Mouse (Mus musculus): Measurements from ENCODE around the gene Hint3.
A peak's percentile ranks its signal among the peaks of the same experiment; 100 is the strongest.
"Not testable (repeated sequence)": the region's sequence is repeated elsewhere in the genome, so short reads cannot be mapped to it uniquely, and the experiment has no call there.

Gene Hint3

DNA sequence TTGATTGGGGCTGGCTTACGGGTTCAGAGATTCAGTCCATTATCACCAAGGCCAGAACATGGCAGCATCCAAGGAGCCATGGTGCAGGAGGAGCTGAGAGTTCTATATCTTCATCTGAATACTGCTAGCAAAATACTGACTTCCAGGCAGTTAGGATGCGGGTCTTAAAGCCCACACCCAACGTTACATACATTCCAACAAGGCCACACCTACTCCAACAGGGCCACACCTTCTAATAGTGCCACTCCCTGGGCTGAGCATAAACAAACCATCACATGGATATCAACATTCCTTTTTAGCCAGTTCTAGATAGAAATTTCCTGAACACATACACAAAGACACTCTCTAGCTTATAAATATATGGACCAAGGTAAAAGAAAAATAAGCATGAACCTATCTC is at the start of gene Hint3:
Gene Hint3 (minus strand): TSS at position 120 of the 400 bp plus-strand sequence.
- no peak for DNase-seq (ENCODE audit: low spot score in 2 of 2)

DNA sequence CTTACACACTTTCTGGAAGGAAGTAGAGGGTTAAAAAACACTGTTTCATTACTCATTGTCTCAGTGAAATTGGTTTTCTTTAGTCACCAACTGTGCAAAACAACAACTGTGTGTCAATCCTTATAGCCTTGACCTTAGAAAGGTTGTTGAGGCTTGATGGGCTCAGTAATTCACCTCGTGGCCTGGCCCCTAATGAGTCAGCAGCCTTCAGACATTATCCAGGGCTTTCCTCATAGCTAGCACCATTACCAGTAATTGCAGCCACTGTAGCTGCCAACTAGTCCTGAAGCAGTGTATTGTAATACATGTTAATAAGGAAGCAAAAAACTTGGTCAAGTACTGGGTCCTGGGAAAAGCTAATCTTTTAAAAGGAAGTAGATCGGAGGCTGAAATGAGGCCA is 48.6 kb upstream of the Hint3 start:
- DNase-seq (ENCODE audit: low spot score in 2 of 2), result no peak

DNA sequence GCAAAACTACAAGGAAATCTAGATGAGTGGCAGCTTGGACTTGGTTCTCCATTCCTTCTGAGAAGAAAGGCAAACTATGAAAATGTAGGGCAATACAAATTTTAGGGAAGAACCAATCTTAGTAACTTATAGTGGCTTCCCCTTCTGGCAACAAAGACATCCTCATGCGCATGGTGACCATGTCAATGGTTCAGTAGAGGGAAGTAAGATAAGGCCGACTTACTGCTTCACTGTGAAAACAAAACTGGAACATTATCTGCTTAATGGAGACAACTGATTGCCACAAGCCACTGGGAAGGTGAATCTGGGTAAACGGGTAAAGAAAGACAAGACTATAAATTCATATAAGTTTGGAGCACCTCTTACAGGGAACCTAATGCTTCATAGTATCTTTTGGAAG is 45.4 kb upstream of the Hint3 start:
- no peak for DNase-seq (ENCODE audit: low spot score in 2 of 2)

DNA sequence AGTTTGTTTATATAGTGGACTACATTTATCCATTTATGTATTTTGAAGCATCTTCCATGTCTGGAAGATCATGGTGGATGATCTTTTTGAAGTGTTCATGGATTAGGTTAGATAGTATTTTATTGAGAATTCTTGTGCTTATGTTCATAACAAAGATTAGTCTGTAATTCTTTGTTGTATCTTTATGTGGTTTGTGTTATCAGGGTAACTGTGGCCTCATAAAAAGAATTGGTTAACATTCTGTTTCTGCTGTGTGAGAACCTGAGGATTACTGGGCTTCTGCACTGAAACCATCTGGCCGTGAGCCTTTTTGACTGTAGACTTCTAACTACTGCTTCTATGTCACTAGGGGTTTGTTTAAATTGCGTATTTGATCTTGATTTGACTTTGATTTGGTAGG is 37.1 kb upstream of the Hint3 start:
- DNase-seq (ENCODE audit: low spot score in 2 of 2), result no peak

DNA sequence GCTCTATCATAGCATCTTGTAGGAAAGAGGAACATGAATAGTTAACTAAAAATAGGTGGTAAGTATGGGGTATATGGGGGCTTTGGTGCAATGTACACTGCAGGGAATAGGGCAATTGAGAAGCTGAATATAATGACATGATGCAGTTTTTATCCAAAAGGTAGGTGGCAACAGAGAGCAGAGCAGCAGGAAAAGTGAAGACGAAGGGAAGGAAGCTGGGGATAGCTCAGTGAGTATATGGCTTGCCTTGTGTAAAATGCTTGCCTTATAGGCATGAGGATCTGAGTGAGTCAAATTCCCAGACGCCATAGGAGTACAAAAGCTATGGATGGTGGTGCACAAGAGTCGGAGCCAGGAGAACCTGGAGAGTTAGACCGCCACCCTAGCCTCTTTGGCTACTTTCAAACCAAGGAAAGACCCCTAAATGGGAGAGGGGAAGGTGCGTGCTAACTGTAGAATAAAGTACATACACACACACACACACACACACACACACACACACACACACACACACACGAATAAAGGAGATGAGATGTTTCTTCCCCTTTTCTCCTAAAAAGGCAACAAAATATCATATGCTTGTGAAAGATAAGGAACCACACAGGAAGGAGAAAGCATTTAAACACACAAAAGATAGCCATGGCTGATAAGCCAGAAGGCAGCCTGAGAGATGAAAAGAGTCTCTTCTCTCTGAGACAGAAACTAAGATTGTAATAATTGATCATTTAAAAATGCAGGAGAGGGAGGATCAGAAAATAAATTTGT is 31.3 kb upstream of the Hint3 start:
- peak in 1 of 2 experiments; percentile 25 for DNase-seq (ENCODE audit: low spot score in 2 of 2)

DNA sequence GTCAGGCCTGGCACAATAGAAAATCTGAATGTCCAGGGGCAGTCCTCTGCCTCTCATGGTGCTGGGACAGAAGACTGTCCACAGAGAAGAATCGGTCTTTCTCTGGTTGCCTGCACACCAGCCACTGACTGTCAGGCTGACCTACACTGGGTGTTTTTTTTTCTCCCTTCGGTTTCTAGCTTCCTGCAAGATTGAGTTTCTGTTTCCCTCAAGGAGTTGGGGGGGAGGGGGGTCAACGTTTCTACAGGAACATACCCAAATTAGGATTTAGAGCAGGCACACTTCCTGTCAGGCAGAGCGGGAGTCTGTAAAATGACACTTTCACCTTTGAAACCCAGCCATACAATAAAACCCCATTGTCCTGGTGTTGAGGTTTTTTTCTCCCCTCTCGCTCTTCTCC is 26.2 kb upstream of the Hint3 start:
- DNase-seq (ENCODE audit: low spot score in 2 of 2), result no peak

DNA sequence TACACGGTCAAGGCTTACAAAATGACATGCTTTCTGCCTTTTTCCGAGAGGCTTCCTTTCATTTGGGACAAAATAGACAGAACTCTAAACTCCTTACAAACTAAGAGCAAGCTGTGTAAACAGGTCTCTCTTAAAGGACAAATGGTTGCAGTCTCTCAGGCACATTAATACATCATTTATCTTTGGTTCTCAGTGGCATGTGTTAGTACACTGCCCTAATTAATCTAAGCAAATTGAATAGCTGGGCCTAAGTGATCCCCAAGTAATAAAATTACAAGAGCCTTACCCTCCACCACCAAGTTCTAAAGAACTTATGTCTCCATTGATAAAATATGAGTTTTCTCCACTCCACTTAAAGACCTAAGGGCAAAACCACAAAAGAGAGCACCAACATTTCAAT is 18.2 kb upstream of the Hint3 start:
- DNase-seq (ENCODE audit: low spot score in 2 of 2), result no peak

DNA sequence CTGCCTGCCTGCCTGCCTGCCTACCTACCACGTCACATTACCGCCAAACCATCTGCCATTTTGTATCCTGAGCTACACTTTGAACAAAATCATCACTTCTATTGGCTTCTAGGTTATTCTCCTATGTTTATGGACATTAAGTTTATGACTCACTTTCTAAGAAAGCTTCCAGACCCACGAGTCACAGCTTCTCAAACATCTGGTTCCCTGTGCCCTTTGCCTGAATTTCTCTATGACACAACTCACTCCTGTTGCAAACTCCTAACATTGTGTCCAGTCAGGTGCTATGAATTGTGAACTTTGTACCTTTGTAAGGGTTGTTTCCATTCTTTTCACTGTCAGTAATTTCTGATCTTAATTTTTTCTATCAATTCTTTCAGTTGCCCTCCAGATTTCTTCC is 8.8 kb upstream of the Hint3 start:
- DNase-seq (ENCODE audit: low spot score in 2 of 2), result no peak

DNA sequence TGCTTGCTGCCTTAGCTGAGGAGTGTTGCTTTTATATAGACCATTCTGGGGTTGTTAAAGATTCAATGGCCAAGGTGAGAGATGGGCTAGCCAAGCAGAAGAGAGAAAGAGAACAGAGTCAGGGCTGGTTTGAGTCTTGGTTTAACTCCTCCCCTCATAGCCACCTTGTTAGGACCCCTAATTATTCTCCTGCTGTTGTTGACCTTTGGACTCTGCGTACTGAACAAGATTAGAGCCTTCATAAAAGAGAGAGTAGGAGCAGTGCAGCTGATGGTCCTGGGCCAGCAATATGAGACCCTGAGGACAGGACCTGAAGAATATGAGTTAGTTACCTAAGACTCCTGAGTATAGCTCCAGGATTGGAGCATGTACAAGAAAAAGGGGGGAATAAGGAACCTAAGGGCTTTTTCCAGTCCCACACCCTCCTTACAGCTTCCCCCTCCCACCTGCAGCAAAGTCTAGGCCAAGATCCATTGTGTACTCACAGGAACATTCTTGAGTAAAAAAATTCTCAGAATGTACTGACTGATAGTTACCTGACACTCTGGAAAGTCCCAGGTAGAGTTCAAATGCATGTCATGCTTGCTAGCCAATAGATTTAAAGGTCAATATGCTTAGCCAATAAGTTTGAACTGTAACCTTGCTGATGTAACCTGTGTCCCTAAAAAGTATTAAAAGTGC is 7.2 kb upstream of the Hint3 start:
- DNase-seq (ENCODE audit: low spot score in 2 of 2), result not testable (repeated sequence)

DNA sequence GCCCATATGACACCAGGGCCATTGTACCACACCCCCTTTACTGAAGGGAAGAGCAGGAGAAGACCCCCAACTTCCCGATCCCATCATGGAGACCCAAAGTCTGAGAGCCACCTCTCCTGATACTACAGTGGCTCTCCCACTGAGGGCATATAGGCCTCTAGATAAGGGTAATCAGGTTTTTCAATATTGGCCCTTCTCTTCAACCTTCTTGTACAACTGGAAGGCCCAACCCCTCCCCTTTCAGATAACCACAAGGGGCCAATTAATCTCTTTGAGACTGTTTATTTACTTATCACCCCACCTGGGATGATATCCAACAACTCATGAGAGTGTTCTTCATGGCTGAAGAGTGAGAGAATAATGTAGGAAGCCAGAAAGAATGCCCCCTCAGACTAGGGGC is 3.3 kb upstream of the Hint3 start:
- no peak for DNase-seq (ENCODE audit: low spot score in 2 of 2)

DNA sequence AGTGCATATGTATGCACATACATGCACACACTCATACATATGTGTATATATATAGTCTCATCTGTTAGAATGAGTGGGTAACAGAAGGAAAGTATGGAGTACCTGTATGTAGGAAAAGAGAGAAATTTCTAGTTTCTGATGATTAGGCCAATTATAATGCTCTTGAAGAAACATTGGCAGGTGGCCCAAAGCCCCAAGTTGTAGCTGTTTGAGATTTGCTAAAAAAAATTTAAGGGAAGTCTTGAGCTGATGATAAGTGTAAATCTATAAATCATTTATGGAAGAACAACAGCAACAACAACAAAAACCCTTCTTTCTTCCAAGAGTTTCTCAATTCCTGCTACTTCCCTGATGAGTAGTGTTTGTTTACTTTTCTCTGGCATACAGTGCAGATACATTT is 545 bp upstream of the Hint3 start:
- DNase-seq (ENCODE audit: low spot score in 2 of 2), result no peak

DNA sequence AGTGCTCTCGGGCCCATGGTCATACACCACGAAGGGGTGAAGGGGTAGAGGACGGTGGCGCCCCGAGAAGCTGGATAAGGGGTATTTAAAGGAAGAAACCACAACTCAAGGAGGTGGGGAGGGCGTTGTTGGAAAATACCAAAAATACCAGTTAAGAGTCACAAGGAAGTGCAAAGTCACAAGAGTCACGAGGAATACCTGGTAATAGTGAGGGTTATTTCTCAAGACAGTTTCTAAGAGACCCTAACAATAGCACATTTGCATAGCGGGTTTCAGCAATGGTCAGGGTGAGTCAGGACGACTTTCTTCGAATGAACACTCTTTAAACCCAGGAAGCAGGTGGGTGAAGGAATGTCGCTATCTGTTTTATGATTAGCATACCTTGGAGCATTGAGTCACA is 988 bp downstream of the Hint3 start:
- DNase-seq (ENCODE audit: low spot score in 2 of 2), result not testable (repeated sequence)

DNA sequence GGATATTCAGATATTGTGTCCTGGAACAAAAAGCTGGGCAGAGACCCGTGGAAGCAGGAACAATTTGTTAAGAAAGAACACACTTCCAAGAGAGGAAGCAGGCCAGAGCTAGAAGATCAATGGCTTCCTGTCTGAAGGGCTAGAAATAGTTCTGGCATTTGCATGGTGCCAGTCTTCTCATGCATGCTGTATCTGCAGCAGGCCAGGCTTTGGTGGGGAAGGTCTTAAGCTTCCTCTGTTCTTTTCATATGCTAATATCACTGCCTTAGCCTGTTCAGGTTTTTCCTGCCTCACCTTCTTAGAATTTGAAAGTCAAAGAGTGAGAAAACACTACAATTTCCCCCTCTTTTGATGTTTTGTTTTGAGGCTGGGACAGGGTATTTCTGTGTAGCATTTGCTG is 1.9 kb downstream of the Hint3 start:
- DNase-seq (ENCODE audit: low spot score in 2 of 2), result no peak

DNA sequence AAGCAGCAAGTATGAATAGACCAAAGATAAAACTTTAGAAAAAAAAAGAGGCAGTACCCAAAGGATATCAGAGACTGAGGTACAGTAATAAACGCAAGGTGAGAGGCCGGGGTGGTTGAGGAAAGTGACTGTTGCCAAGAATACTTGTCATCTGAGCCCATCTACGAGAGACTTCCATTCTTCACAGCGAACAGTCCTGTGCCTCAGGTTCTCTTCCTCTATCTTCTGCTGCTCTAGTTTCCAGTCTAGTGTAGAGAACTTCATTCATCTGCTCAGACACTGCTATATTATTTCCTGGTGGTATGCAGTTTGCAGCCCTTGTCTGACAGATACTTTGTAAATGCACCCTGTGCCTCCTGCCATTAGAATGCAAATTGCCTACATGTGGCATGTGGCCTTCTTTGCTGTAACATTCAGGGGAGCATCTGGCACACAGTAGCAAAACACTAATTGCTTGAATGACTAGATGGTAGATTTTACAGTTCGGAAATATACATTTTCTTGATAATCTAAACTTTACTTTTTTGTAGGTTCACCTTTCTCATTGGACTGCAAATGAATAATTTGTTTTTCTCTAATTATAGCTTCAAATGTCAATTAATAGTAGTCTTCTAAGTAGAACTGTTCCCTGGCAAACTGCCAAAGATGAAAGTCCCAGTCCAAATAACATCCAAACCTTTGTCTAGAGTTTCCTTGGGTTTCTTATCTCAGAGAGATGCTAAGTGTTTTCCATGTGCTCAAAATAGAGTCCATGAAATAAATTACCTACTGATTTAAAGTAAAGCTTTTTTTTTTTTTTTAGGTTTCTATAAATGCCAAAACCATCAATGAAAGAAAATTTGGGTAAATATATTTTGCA is 5.0 kb downstream of the Hint3 start:
- DNase-seq (ENCODE audit: low spot score in 2 of 2), result no peak

DNA sequence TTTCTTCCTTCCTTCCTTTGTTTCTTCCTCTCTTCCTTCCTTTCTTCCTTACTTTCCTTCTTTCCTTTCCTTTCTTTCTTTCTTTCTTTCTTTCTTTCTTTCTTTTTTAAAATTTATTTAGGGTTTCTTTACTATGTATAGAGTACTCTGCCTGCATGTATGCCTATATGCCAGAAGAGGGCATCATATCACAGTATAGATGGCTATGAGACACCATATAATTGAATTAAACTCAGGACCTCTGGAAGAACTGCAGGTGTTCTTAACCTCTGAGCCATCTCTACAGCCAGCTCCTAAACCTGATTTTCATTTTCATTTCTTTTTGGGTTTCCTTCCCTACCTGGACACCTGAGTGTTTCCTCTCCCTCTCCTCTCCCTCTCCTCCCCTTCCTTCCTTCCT is 6.5 kb downstream of the Hint3 start:
- DNase-seq (ENCODE audit: low spot score in 2 of 2), result no peak

DNA sequence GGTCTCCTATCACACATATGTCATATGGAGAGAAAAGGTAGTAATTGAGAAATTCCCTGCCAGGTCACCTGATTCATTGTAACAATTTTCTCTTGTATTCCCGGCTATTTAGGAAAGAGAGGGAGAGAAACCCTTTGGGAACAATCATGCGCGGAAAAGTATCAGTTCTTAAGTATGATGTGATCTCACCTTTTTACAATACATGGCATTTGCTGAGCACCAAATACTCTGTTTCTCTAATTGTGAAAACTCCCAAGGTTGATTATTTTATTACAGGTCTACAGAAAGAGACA is 10.6 kb downstream of the Hint3 start:
- no peak for DNase-seq (ENCODE audit: low spot score in 2 of 2)

DNA sequence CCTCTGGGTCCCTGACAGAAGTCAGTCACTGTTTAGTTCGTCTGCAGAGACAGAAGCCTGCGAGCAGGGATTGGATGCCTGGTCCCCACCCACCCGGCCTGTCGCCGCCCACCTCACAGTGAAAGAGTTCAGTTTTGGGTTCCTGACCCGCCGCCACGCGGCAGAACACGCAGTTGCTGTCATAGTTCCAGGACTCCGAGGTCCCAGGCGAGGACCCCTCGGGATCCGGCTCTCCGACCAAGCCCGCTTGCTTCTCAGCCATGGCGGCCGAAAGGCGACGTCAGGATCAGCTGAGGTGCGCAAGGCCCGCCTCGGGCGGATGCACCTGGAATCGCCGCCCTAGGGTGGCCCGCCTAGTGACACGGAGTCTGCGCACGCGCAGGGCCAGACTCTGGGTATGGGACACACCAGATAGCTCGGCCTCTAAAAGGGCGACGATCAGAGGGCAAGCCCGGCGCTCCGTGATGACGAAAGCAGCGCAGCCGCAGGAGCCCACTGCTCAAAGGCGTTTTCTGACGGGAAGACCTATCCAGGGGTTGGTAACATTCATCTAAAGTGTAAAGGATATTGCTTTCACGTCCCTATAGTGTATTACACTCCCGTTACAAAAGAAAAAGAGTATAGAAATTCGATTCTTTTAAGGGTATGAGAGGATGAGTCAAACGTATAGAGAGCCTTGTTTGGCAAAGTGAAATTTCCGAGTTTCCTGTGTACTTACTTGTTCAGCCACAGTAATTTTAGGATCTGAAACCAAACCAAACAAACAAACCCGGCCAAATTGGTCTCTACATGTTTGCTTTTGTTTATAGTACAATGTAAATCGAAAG is 11.1 kb downstream of the Hint3 start:
- peak; percentile 99 for DNase-seq (ENCODE audit: low spot score in 2 of 2)

DNA sequence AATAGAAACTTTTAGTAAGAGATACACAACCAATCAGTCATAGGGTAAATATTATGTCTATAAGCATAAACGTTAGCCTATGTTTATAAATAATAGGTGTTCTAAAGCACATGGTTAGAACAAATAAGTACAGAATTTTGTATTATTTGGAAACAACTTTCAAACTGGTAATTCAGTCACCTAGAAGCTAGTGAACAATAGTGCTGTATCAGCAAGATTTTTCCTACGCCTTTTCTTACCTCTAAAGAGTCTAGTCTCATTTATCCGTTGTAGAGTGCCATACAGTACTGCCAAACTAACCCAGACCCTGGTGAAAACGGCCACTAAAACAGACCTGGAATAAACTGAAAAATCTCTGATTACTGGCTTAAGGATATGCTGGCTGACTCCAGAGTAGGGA is 16.4 kb downstream of the Hint3 start:
- no peak for DNase-seq (ENCODE audit: low spot score in 2 of 2)

DNA sequence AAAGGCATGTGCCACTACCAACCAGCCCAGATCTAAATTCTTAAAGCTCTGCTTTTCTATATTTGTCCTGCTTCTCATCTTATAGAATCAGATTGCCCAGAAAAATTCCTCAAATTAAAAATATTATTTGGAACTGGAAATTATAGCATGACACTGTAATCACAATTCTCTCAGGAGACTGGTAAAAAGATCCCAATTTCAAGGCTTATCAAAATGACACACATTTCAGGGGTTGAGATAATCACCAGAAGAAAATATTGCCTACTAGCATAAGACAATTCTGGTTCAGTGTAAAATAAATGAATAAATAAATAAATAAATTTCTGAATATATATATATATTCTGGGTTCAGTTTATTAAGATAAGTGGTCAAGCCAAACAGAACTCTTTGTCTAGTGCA is 19.8 kb downstream of the Hint3 start:
- DNase-seq (ENCODE audit: low spot score in 2 of 2), result no peak

DNA sequence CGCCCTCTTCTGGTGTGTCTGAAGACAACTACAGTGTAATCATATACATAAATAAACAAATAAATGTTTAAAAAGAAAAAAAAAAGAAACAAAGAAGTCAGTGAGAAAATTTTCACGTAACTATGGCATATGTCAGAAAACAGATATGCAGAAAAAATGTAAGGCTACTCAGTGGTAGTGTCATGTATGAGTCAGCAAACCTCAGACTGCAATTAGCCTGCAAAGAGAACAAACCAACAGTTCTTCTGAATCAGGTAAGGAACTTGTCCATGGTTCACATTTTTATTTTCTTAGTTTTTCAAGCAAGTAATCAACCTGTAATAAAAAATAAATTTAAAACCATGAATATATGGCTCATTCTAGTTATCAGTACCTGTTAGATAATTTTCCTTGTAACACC is 21.3 kb downstream of the Hint3 start:
- DNase-seq (ENCODE audit: low spot score in 2 of 2), result no peak

DNA sequence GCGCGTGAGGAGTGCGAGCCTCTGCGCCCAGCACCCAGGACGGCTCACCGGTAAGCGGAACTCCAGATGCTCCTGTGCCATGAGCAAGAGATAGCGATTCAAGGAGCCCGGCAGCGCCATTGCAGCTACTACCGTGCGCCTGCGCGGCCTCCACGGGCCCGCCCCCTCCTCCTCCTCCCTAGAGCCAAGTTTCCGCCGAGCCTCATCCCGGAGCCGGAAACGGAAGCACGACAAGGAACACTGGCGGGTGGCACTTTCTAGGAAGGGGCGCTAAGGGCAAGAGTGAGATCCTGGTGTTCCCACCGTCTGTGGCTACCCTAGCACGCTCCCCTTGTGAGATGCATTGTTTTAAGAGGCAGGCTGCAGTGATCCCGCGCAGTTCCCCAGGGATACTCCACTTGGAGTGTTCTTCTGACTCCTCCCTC is 28.9 kb downstream of the Hint3 start, which contains the start of gene Trmt11:
Gene Trmt11 (minus strand): TSS at position 208 of the 425 bp plus-strand sequence.
- DNase-seq (ENCODE audit: low spot score in 2 of 2), result peak; percentile 90 to 92

DNA sequence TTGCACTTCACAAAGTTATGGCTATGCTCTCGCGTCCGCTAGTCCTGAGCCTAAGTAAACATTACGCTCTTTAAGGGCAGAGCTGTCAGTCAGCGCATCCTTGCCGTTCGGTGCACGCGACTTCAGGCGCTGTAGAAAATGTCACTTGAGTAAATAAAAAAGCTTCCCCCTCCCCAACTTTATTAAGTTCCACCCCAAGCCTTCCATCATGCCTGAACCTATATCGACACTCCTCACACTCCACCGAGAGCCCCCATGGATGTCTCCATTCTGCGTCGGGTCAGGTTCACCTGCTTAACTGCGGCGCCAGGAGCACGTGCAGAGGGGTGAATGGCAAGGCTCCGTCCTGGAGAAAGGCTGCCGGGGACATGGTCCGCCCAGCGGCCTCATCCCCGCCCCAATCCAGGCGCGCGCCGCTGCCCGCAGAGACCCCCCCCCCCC is 29.3 kb downstream of the Hint3 start:
- peak in 1 of 2 experiments; percentile 23 for DNase-seq (ENCODE audit: low spot score in 2 of 2)
